Mouse (Mus musculus) neutrophil, adult 5-6 weeks (primary cell): Measurements from ENCODE around the gene Nop14. TPM values are rescaled to one million over a fixed set of nuclear protein-coding genes. Genes with fewer than 3 reads are reported as not detected.
"Not testable (repeated sequence)": the region's sequence is repeated elsewhere in the genome, so short reads cannot be mapped to it uniquely, and the experiment has no call there.

ENCODE experiments used
- ATAC-seq: fragments of 151-379, 151-347 bp; 2 replicates; pipeline ENCODE4 v1.8.0; 2017; ENCODE audit warnings: mild to moderate bottlenecking, moderate TSS enrichment; ENCODE audit not compliant: insufficient number of reproducible peaks, poor library complexity, low FRiP score, severe bottlenecking; ENCODE audit errors: extremely low read depth
- total RNA-seq: library from RNA; stranded (forward); fragments of 200-1000 nt; gene quantifications from 2 replicates; pipeline ENCODE4 v1.2.3, GENCODE M21; 2017

Nop14 gene
- total RNA-seq, 1 experiment from 2014 or later, result 36.9 TPM

DNA sequence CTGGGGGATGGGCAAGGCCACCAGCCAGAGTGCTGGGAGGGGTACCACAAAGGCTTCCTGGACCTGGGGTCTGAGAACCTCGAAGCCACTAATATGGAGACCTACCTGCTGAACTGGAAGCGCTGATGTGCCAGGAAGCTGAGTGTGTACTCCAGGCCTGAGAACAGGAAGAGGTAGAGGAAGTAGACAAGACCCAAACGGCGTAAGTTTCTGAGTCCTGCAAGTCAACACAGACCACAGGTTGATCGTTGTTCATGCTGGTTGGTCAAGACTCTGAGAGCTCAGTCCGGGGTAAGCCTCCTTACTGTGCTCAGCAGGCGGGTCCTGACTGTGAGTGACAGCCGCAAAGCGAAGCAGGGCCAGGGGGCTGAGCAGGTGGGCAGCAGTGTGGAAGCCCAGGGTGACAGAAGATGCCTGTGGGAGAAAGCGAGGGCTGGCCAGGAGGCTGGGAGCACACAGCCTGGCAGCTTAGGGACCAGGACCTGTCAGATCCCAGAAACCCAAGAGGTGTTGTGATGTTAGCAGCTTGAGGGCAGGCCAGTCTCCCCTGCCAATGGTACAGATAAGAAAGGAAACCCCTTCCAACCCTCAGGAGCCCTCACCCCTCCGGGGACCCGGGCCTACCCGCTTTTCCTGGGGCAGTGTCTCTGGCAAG is 25.1 kb downstream of the Nop14 start:
- peak; percentile 45 for ATAC-seq

DNA sequence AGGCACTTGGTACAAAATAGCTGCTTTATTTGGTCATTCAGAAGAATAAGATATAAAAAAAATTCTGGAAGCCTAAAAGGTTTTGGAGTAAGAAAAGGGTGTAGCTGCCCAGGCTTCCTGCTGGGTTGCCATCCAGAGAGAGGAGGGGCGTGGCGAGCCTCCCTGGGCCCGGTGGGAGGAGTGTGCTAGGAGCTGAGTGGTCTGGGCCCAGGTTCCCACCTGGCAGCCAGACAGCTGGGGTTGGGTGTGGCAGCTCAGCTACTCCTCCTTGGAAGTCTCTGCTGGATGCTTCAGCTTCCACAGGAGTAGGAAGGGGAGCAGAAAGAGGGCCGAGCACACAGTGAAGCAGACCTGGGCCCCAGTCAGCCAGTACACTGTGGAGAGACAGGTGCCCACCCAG is 26.3 kb downstream of the Nop14 start:
- ATAC-seq, result no peak

DNA sequence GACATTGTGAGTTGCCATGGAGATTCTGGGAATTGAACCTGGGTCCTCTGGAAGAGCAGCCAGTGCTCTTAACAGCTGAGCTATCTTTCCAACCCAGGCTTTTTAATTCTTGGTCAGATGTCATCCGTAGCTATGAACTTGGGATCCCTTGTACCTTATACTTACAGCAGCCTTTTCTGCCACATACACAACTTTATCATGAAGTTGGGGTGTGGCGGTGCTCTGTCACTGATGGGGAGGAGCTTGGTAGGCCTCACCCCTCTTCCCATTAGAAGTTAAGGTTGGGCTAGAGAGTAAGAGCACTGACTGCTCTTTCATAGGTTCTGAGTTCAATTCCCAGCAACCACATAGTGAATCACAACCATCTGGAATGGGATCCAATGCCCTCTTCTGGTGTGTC is 27.0 kb downstream of the Nop14 start:
- ATAC-seq, result no peak

DNA sequence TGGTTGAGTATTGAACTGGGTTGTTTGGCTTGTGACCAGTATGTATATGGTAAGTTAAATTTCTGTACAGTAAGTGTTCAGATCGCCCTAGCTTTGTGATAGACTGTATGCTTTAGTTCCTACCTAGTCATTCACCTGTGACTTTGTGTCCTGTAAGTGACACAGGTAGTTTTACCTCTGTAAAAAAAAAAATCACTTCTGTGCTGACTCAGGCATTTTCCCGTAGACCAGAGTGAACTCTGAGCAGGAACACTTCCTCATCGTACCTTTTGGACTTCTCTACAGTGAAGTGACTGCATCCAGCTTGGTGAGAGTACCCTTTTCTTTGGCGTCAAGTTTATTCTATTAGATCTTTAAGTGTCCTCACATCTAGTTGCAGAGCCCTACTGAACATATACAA is 50.0 kb downstream of the Nop14 start:
- ATAC-seq, result no peak

DNA sequence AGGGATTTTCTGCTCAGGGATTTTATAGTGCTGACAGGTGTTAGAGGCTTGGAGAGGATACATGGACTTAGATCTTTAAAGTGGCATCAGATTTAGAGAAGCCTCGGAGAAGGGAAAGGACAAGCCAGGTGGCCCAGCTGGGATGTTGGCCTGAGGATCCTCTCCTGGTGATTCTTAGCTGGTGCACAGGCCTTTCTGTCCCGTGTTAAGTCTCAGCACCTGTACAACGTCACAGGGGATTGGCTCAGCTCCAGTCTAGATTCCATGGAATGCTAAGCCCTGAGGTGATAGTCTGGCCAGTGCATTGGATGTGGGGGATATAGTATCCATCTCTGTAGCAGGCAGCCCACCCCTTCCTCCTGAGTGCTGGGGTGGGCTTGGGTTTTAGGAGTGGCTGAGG is 51.7 kb downstream of the Nop14 start:
- ATAC-seq, result no peak

GRCm38 (mm10) chr5:34607100-34607880 is 52.7 kb downstream of the Nop14 start:
- ATAC-seq, result 0 out of 2 replicates have a peak, but pooled peaks have one; percentile 13

GRCm38 (mm10) chr5:34604576-34604975 is 55.4 kb downstream of the Nop14 start:
- ATAC-seq, result no peak

GRCm38 (mm10) chr5:34593202-34593727 is 66.7 kb downstream of the Nop14 start:
- ATAC-seq, result no peak

- ATAC-seq, result no peak
Observed at GRCm38 (mm10) chr5:34592666-34593065, 67.3 kb downstream of the Nop14 start.

DNA sequence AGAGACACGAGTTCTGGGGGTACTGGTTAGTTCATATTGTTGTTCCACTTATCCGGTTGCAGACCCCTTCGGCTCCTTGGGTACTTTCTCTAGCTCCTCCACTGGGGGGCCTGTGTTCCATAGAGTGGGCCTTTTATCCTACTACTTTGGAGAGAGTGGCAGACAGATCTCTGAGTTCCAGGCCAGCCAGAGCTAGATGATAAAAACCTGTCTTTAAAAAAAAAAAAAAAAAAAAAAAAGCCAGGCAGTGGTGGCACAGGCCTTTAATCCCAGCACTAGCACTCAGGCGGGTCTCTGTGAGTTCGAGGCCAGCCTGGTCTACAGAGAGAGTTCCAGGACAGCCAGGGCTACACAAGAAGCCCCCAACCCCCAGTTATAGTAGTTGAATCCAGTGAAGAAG is 67.7 kb downstream of the Nop14 start:
- not testable (repeated sequence) for ATAC-seq

DNA sequence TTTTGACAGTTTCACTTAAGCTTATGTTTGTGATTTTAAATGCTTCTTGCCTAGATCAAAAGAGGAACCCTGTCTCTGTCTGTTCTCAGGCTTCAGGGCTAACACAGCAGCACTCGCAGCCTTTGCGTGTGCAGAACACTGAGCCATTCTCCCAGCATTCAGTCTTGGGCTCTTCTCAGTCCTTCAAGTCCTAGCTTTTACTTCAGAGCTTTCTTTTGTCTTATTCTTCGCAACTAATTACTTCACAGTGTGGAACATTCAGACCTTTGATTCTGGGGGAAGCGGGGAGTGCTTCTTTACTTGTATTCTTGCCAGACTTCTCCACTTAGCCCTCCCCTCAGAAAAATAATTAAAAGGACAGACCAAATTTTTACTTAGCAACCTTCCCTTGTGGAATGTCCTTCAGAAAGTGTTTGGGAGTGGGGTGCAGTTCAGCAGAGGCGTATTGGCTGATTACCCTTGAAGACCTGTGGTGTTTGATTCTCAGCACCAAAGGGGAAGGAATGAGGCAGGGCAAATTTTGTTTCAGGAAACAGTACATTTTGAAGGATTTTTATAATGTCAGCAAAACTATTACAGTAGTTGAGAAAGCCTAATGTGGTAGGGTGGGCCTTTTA is 68.5 kb downstream of the Nop14 start:
- no peak for ATAC-seq

GRCm38 (mm10) chr5:34590702-34591101 is 69.2 kb downstream of the Nop14 start:
- ATAC-seq, result no peak

DNA sequence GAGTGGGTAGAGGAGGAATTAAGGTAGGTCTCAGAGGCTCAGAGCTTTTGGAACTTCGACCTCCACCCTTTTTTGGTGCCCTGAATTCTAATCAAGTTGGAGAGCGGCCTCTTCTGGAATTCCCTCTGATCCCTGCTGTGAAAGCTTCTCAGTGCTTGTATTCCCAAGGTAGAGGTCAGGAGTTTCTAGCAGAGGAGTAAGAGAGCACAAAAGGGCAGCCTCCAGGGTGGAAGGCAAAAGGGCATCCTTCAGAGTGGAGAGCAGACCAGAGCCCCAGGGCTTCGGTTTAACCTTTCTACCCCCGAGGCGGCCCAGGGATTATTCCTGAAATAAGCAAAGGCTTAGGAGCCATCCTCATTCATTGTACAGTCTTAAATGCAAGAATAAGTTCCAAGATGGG is 69.9 kb downstream of the Nop14 start:
- no peak for ATAC-seq

Other genes with a start within 250 kb of the Nop14 start
- gene Tnip2, start 146.2 kb downstream of the Nop14 start, total RNA-seq, result 69.4 and 75.8 TPM in 2 replicates
- 105 and 107 TPM in 2 replicates for gene Sh3bp2, start 134.3 kb downstream of the Nop14 start, total RNA-seq
- gene Add1, start 86.5 kb downstream of the Nop14 start, total RNA-seq, result 399 and 418 TPM in 2 replicates
- 28.6 and 36.0 TPM in 2 replicates for gene Mfsd10, start 22.9 kb downstream of the Nop14 start, total RNA-seq
- gene Grk4, start 231 bp upstream of the Nop14 start, total RNA-seq, result 9.9 and 11.8 TPM in 2 replicates
- gene Htt, start 101.6 kb upstream of the Nop14 start, total RNA-seq, result 27.9 and 30.7 TPM in 2 replicates
- gene Msantd1, start 247.9 kb upstream of the Nop14 start, total RNA-seq, result 1.2 and 1.7 TPM in 2 replicates